Mouse (Mus musculus): ENCODE results near the gene Maml3.

- no peak for TF ChIP-seq CTCF (IDR thresholded peaks at IDR 0.05; ENCODE audit: low read depth)
- TF ChIP-seq EP300 (IDR thresholded peaks at IDR 0.05; ENCODE audit: low read depth) = no peak
These were observed 70.9 kb downstream of the Maml3 start for GRCm38 (mm10) chr3:52033857-52034588.
